Mouse (Mus musculus): ENCODE results near the gene Gzmn. TPM values are rescaled to one million over a fixed set of nuclear protein-coding genes. Genes with fewer than 3 reads are reported as not detected.

Gene Gzmn
- total RNA-seq, 2 experiments from 2014 or later = not detected

Other genes starting within 250 kb of the Gzmn start
- gene Cma1, start 229.9 kb downstream of the Gzmn start, total RNA-seq (2015; ENCODE audit: low replicate concordance) = not detected in 2 replicates
- gene Cma1, start 229.9 kb downstream of the Gzmn start, total RNA-seq (2017; ENCODE audit: low replicate concordance) = not detected in 2 replicates
- gene Cma2, start 223.6 kb downstream of the Gzmn start, total RNA-seq (2015; ENCODE audit: low replicate concordance) = not detected in 2 replicates
- gene Cma2, start 223.6 kb downstream of the Gzmn start, total RNA-seq (2017; ENCODE audit: low replicate concordance) = not detected in 2 replicates
- gene Mcpt1, start 156.6 kb downstream of the Gzmn start, total RNA-seq (2015; ENCODE audit: low replicate concordance) = not detected in 2 replicates
- 1.8 TPM in 1 of 2 replicates, not detected in the other for gene Mcpt1, start 156.6 kb downstream of the Gzmn start, total RNA-seq (2017; ENCODE audit: low replicate concordance)
- gene Mcpt9, start 144.1 kb downstream of the Gzmn start, total RNA-seq (2015; ENCODE audit: low replicate concordance) = not detected in 2 replicates
- gene Mcpt9, start 144.1 kb downstream of the Gzmn start, total RNA-seq (2017; ENCODE audit: low replicate concordance) = not detected in 2 replicates
- not detected in 2 replicates for gene Mcpt2, start 132.6 kb downstream of the Gzmn start, total RNA-seq (2015; ENCODE audit: low replicate concordance)
- gene Mcpt2, start 132.6 kb downstream of the Gzmn start, total RNA-seq (2017; ENCODE audit: low replicate concordance) = not detected in 2 replicates
- not detected in 2 replicates for gene Mcpt4, start 112.3 kb downstream of the Gzmn start, total RNA-seq (2015; ENCODE audit: low replicate concordance)
- not detected in 2 replicates for gene Mcpt4, start 112.3 kb downstream of the Gzmn start, total RNA-seq (2017; ENCODE audit: low replicate concordance)
- gene Mcpt8, start 89.3 kb downstream of the Gzmn start, total RNA-seq (2015; ENCODE audit: low replicate concordance) = 169 and 180 TPM in 2 replicates
- 49.1 and 57.2 TPM in 2 replicates for gene Mcpt8, start 89.3 kb downstream of the Gzmn start, total RNA-seq (2017; ENCODE audit: low replicate concordance)
- gene Ctsg, start 72.0 kb downstream of the Gzmn start, total RNA-seq (2015; ENCODE audit: low replicate concordance) = 241 and 321 TPM in 2 replicates
- gene Ctsg, start 72.0 kb downstream of the Gzmn start, total RNA-seq (2017; ENCODE audit: low replicate concordance) = 119 and 142 TPM in 2 replicates
- gene Gzme, start 54.0 kb downstream of the Gzmn start, total RNA-seq (2015; ENCODE audit: low replicate concordance) = not detected in 2 replicates
- not detected in 2 replicates for gene Gzme, start 54.0 kb downstream of the Gzmn start, total RNA-seq (2017; ENCODE audit: low replicate concordance)
- not detected in 2 replicates for gene Gzmd, start 42.0 kb downstream of the Gzmn start, total RNA-seq (2015; ENCODE audit: low replicate concordance)
- not detected in 2 replicates for gene Gzmd, start 42.0 kb downstream of the Gzmn start, total RNA-seq (2017; ENCODE audit: low replicate concordance)
- gene Gzmg, start 15.0 kb downstream of the Gzmn start, total RNA-seq (2015; ENCODE audit: low replicate concordance) = not detected in 2 replicates
- not detected in 2 replicates for gene Gzmg, start 15.0 kb downstream of the Gzmn start, total RNA-seq (2017; ENCODE audit: low replicate concordance)
- gene Gzmf, start 36.8 kb upstream of the Gzmn start, total RNA-seq (2015; ENCODE audit: low replicate concordance) = not detected in 2 replicates
- gene Gzmf, start 36.8 kb upstream of the Gzmn start, total RNA-seq (2017; ENCODE audit: low replicate concordance) = not detected in 2 replicates
- not detected in 2 replicates for gene Gzmc, start 60.1 kb upstream of the Gzmn start, total RNA-seq (2015; ENCODE audit: low replicate concordance)
- gene Gzmc, start 60.1 kb upstream of the Gzmn start, total RNA-seq (2017; ENCODE audit: low replicate concordance) = not detected in 2 replicates
- gene Gzmb, start 87.7 kb upstream of the Gzmn start, total RNA-seq (2015; ENCODE audit: low replicate concordance) = 6.3 TPM in 1 of 2 replicates, not detected in the other
- not detected in 2 replicates for gene Gzmb, start 87.7 kb upstream of the Gzmn start, total RNA-seq (2017; ENCODE audit: low replicate concordance)
- not detected in 2 replicates for gene Atp12a, start 190.5 kb upstream of the Gzmn start, total RNA-seq (2015; ENCODE audit: low replicate concordance)
- gene Atp12a, start 190.5 kb upstream of the Gzmn start, total RNA-seq (2017; ENCODE audit: low replicate concordance) = not detected in 2 replicates
- 3.6 TPM in 1 of 2 replicates, not detected in the other for gene Rnf17, start 228.0 kb upstream of the Gzmn start, total RNA-seq (2015; ENCODE audit: low replicate concordance)
- gene Rnf17, start 228.0 kb upstream of the Gzmn start, total RNA-seq (2017; ENCODE audit: low replicate concordance) = 0.91 TPM in 1 of 2 replicates, not detected in the other

All from erythroid progenitor cell, adult 5-6 weeks (primary cell).